Mouse (Mus musculus) cerebellum, postnatal 10 days (tissue): Measurements from ENCODE around the gene Aig1.
A peak's percentile ranks its signal among the peaks of the same experiment; 100 is the strongest.
"Not testable (repeated sequence)": the region's sequence is repeated elsewhere in the genome, so short reads cannot be mapped to it uniquely, and the experiment has no call there.

ENCODE experiments used
- DNase-seq, 2 experiments: peaks; one replicate each; pipeline ENCODE4 v3.0.0; 2021; ENCODE audit warnings: mixed read lengths in 2 of 2

The Aig1 gene

DNA sequence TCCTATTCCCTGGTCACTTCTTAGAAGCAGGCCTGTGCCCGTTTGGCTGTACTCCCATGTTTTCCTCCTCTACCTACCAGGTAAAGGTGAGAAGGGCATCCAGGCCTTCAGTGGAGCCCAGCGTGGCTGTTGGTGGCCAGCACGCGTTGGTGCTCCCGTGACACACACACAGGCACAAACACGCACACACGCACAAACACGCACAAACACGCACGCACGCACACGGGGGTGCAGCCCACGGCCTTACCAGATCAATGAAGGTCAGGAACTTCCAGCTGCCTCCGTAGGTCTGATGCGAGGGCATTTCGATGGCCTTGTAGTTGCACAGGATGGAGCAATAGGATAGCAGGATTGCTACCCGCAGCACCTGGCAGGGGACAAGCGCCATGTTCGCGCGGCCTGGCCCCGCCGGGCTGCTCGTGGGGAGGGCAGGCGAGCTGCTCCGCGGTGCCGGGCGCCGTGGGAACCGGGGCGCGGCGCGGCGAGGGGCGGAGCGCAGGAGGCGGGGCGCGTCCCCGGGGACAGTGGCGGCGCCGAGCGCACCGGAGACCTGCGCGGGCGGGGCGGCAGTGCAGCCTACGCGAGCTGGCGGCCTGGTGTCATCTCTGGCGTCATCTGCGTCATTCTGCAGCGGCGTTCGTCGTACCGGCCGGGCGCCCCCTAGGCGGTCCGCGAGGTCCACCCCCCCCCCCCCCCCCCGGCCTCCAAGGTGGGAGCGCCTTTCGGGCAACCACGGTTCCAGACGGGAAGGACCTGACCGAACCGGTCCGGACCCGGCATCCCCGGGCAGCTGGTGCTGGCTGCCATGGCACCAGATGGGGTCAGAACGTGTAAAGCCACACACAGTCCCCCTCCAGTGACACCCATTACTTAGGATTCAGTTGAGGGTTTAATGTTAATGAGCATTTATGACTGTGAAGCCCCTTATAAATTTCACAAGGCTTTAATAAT lies at the start of gene Aig1:
Aig1 (minus strand) TSS at position 610 of the 951 bp plus-strand sequence.
- peak; percentile 87 to 88 for DNase-seq

DNA sequence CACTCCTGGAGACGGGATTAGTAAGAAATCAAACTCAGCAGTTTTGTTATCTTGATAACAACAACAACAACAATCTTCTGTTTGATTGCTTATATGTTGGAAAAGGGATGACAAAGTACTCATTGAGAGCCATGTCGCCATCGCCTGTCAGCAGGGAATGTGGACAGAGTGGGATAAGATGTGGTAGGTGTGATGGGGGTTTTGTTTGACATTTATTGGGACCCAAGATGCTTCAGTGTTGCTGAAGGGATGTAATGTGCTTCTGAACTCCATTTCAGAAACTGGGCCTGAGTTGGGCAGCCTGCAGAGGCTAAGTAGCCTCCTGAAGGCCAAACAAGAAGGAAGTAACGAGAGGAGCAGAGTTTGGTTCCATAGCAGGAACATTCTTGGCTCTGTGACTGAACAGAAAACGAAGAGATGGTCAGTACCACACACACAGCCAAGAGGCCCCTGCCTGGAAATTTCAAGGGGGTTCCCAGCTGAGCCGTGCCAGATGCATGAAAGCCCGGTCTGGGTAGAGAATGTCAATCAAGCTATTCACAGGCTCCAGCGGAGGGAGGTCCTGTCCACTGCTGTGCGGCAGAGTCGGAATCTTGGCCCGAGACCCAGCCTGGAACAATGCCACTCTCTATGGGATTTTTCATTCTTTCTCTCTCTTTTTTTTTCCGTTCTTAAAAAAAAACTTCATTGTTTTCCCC lies 48.0 kb upstream of the Aig1 start:
- DNase-seq, result peak; percentile 71 to 81

DNA sequence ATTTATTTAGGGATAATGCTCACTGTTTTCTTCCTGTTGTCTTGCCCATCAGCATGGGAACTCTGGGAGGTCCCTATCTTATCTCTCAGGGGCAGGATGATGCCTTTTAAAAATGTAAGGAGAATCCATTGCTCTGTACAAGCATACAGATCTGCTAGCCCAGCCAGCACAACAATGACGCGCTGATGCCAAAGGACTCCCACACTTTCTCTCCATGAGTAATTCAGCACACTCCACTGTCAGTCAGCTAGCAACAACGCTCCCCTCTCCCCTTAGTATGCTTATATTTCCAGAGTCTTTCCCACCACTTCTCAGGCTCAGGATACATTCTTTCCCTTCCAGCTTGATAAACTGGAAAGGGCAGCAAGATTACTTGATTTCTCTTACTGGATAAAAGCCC lies 46.4 kb upstream of the Aig1 start:
- DNase-seq, result no peak

DNA sequence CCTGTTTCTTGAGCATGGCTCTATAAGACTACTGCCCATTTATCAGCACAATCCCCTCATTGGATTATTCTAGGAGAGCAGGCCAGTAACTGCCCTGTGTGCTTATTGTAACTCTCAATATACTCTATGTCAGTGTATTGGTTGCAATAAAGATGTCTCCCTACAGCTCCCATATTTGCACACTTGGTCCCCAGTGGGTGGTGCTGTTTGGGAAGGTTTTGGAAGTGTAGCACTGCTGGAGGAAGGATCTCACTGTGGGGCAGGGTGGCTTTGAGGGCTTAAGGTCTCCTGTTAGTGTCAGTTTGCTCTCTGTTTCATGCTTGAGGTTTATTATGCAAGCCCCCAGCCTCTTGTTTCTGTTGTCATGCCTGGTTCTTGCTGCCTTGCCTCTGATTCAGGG lies 44.9 kb upstream of the Aig1 start:
- no peak for DNase-seq

DNA sequence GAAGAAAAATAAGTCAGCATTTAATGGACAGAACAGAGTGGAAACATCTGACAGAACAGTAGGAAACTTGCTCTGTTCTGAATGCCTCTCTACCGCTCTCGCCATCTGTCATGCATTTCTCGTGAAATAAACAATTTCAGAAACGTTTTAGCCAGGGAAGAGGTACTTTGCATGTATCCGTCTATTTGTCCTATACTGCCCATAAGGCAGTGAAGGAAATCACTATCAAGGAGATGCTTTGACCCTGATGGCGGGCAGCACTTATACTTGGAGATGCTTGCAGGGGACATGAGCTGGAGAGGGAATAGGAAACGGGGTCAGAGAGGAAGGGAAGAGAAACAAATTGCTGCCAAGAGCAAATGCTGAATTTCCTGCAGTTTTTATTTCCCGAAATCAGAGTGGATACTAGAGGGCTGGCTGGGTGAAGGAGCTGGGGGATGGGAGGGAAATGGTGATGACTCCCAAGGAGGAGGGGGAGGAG lies 37.5 kb upstream of the Aig1 start:
- DNase-seq, result peak; percentile 69 to 71

DNA sequence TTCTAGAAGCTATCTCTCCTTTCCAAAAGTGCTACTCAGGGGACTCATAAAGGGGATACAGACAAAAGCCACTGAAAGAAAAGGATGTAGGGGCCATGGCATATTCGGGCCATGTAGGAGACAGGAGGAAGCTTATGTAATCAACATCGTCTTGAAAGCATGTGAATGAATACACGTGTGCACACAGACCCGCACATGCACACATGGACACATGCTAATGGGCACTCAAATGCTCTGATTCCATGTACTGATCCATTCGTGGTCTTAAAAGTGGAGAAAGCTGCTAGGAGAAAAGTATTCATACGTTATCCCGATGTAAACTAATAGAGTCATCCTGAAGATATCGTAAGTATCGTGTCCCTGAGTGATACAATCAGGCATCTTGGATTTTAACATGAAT lies 36.8 kb upstream of the Aig1 start:
- peak in 1 of 2 experiments; percentile 24 for DNase-seq

DNA sequence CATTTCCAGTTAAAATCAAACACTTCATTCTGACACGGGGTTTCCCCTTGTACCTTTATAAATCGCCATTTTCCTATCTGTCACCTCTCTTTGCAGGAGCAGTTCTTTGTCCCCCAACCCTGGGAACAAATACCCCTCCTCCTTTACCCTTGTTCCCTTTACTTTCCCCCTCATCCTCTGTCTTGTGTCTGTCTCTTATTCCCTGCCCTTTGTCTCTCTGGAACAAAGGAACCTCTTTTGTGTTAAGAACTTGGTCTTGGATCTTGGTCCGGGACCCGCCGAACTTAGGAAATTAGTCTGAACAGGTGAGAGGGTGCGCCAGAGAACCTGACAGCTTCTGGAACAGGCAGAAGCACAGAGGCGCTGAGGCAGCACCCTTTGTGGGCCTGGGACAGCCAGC lies 24.0 kb upstream of the Aig1 start:
- DNase-seq, result not testable (repeated sequence)

DNA sequence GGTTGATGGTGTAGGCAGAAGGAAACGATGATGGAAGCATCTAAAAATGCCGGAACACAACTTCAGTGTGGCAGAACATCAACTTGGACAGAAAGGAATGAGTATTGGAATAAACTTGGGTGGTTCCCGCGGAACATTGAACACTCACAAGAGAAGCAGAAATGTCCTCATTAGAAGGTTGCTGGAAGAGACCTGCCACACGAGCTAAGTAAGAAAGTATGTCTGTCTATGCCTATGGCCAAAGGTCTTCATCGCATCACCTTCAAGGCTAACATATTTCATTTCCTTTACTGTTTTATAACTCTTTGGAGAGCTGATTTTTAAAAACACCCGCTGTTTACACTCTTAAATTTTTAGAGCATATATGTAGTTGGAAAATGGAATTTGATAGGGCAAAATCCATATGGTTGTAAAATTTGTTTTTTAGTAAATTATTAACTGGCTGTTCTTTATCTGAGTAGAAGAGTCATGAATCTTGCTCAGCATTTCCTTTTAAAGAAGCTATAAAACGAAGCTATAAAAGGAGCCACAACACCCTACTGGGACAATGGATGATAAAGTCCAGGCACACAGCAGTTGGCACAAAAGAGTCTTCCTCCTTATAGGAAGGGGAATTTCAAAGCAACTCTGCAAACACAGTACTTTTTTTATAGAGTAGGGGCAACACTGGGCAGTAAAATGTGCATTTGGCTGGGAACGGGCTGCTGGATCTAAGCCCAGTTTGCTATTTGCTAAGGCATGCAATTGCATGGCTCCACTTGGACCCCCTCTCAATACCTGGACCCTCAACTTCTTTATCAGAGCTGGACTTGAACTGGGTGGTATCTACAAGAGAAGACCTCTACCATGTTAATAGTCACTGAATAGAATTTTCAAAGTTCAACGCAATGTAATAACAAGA lies 14.4 kb upstream of the Aig1 start:
- peak; percentile 45 to 65 for DNase-seq

DNA sequence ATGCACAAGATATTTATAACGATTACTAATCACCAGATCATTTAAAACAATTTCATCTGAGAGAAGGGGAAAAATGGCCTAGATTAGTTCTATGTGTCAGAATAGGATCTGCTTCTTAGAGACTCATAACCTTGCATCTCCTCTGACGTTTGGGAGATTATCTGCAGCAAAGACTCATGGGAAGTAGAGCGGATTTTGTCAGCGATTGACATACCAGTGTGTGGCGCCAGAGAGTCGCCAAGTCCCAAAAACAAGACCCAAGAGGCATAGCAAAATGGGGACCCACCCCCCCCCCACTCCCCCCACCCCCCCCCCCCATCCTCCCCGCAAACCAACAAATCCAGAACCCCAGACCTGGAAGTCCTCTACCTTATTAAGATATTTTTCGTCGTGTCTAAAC lies 13.7 kb upstream of the Aig1 start:
- DNase-seq, result peak in 1 of 2 experiments; percentile 23

DNA sequence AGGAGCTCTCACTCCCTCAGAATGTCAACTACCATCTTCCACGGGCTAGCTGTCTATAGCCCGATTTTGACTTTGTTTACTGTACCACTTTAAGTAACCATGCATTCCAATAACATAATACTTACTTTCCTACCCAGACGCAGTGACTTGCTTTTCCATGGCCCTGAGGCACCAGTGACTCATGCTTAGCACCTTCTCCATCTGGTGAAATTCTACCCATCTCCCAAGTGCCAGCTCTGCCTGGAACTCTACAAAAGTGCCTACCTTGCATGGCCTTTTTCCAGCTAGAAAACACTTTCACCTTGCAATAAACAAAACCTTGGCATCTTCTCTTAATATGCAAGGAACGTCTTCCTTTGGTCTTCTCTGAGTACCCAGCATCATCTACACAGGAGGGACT lies 9.9 kb upstream of the Aig1 start:
- no peak for DNase-seq

DNA sequence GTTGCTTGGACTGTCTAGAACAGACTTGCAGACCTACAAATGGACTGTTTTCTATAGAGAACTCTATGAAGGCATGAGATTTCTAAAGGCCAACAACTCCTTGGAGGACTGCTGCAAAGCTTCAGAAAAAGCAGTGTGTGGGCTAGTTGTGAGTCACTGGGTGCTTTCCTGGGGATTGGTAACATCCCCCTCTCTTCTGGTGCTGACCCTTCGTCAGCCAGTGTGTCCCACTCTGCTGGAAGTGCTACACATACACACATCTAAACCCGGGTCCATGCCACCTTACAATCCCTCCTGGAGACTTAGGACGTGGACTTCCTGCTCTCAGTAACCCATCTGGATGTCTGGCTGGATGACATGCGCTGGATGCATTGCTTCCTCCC lies 6.2 kb upstream of the Aig1 start:
- no peak for DNase-seq

DNA sequence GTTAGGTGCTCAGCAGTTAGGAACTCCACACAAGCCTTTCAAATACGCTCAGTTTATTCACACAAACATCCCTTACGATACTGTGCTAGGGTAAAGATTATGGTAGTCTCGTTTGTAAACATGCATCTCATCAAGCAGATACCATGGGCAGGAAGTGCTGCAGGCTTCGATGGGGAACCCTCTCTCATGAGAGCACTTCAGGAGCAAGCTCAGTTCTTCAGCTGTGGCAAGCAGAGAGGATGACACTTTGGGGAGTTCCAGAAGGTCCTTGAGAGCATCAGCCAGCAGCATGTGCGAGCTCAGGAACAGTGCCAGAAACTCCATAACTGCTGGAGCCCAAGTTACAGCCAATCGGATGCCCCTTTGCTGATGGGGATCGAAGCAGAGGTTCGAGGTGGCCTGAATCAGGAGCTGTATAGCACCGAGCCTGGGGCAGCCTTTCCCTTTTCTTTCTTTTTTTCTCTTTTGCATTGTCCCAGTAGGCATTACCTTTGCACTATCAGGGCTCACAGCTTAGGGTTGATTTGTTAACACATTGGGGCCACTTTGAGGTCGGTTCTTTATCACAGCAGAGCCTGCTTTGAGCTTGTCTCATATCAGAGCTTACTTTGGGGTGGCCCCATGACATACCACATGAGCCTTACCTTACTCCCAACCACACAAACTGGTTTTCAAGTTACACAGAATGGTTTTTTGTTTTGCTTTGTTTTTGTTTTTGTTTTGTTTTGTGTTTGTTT lies 5.7 kb upstream of the Aig1 start:
- peak; percentile 45 to 49 for DNase-seq

DNA sequence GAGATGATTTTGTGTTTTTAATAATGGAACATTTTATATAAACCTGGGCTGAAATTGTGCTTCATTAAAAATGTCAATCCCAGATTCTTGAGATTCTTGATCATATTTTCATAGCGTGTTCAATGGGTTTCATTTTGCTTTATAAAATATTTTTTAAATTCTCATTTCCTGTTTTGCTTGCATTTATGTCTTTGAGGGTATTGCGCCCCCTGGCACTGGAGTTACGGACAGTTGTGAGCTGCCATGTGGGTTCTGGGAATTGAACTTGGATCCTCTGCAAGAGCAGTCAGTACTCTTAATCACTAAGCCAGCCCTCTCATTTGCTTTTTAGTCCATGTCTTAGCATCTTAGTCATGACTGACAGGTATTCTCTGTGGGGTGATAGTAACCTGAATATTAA lies 1.8 kb upstream of the Aig1 start:
- no peak for DNase-seq

DNA sequence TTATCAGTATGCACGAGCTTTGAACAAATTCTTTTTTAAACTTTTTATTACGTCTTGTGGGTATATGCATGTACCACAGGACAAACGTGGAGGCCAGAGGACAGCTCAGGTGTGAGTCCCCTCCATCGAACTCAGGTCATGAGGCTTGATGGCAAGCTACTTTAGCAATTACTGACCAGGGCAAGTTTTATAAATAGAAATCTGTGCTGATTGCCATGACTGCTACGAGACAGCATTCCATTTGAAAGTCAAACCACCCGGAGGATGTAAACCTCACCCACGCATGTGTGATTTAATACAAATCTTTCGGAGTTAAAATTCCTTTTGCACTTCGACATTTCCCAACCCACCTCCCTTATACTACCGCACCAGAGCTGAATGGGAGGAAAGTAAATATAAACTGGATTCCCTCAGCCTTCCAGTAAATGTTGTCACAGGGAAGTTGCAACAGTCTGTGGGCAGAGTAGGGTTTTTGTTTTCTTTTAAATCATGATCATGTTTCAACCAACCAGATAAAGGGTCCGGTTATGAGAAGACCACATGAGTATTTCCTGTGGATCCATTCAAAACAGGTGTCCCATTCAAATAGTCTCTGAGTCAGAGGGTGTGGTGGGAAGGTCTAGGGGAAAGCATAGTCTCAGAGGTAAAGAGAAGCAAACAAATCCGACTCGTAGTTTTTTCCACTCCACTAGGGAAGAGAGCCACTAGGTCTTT lies 699 bp upstream of the Aig1 start:
- DNase-seq, result peak in 1 of 2 experiments; percentile 28

DNA sequence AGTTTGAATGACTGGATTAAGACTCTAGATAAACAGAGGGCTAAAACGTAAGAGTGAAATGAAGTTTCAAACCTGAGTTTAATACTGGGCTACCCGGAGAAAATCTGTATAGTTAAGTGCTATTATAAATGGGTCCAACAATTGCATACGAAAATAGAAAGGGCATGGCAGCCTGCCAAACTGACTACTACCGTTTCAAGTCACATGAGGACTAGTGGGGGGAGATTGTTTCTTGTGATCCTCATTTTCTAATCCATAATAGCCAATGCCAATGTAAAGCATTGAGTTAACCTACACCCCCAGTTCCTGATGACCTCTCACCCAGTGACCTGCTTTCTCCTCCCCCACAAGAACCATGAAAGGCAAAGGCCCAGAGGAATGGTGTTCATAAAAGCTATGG lies 2.4 kb downstream of the Aig1 start:
- peak; percentile 47 to 52 for DNase-seq

DNA sequence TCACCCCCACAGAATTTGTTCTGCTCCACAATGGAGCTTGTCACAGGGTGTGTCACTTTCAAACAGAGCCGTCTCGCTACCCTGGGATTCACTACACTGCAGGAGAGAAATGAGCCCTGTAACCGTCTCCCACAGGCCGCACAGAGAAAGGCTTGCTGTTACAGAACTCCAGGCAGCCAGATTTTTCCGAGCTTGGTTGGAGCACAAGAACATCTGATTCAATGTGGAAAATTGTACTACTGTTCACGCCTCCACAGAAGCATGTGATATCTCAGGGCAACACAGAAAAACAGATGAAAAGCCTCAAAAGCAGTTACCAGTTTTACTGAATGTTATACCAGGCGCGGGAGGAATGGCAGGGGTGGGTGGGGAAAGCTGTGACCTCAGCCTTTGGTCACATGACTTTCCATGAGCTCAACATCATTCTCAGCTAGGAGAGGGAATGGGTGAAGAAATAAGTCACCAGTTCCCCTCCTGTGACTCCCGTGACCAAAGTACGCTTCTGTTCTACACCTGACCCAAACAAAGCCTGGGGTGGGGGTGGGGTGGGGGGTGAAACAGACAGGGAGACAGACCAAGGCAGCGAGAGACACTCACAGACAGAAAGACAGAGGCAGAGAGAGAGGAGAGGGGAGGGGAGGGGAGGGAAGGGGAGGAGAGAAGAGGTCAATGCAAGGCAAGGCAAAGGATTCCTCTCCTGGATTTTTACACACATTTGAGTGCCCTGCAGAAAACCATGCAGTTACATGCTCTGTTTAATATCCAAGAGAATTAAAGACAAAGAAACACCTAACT lies 7.5 kb downstream of the Aig1 start:
- peak; percentile 48 to 54 for DNase-seq

DNA sequence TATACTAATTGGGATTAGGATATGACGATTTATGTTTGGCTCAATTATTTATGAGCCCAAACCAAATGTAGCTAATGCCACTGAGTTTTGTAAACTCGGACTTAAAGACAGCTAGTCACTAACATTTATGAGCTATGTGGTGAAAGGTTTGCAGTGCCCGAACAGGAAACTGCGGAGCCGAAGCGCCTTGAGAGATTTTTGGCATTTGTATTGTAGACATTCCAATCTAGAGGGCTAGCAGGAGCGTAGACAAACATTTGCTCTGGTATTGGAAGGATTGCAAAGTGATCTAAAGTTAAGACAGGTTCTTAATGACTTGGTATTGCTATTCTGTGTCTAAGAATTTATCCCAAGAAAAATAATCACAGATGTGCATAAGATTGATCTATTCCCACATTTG lies 12.3 kb downstream of the Aig1 start:
- DNase-seq, result no peak

DNA sequence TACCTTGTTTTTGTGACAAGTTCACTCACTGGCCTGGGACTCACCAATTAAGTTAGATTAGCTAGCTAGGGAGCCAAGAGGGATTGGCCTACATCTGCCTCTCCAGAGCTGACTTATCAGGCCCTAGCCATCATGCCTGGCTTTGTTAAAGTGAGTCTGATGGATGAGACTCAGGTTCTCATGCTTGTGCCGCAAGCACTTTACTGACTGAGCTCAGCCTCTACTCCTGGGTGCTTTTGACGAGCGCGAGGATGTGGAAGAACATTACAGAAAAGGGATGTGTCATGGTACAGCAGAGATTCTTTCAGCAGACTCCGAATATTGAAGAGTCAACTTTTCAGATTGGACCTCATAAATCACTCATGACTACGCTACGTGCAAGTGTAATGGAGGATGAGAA lies 12.8 kb downstream of the Aig1 start:
- DNase-seq, result no peak

DNA sequence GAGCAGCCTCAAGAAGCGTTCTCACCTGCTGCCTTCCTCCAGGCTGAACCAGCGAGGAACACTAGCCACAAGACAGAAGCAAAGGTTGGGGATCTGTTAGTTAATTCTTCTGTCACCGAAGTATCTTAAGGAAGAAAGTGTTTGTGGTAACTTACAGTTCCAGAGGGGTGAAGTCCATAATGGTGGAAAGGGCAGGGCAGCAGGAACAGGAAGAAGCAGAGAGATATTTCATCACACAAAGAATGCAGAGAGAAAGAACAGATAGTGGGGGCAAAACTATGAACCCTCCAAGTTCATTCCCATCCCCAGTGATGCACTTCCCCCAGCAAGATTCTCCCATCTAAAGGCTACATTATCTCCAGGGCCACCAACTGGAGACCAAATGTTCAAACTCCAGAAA lies 13.7 kb downstream of the Aig1 start:
- DNase-seq, result no peak

DNA sequence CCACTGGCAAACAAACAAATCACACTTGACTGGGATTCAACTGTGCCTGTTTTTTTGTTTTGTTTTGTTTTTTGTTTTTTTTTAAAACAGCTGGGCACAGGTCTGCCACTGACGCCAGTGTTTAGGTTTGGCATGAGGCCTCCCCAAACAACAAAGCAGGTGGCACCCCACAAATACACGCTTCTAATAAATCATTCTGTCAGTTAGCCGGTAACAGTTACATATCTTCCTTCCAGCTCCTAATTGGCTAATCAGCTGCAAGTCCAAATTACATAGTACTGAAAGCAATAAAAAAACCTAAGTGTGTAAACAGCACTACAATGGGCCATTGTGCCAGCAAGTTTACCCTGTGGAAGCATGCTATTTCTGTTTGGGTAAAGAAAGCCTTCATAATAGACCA lies 18.7 kb downstream of the Aig1 start:
- DNase-seq, result no peak

DNA sequence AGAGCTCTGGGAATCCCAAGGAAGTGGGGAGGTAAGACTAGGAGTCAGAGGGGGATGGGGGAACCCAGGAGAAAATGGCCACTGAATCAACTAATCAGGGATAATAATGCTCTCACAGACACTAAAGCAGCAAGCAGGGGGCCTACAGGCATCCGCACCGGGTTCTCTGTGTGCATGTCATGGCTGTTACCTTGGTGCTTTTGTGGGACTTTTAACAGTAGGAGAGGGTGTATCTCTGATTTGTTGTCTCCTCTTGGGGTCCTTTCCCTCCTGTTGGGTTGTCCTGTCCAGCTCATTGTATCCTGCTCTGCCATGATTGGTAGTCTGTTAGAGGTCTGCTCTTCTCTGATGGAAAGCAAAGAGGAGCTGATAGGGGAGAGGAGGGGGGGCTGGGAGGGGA lies 19.6 kb downstream of the Aig1 start:
- no peak for DNase-seq
